Mouse (Mus musculus): ENCODE results near the gene Vps51.
A peak's percentile ranks its signal among the peaks of the same experiment; 100 is the strongest.

Gene Vps51

GRCm38 (mm10) chr19:6079983-6080480 is 3.0 kb upstream of the Vps51 start, which contains the start of gene Tmem262:
Gene Tmem262 (plus strand): TSS chr19:6080033.
- DNase-seq (ENCODE audit: low spot score): no peak

- DNase-seq (ENCODE audit: low spot score): no peak
These were observed 3.1 kb downstream of the Vps51 start for GRCm38 (mm10) chr19:6073889-6074288.

- DNase-seq (ENCODE audit: low spot score): no peak
These were observed 5.8 kb downstream of the Vps51 start for GRCm38 (mm10) chr19:6071261-6071660.

GRCm38 (mm10) chr19:6070571-6071250 is 6.3 kb downstream of the Vps51 start:
- no peak for DNase-seq (ENCODE audit: low spot score)

- DNase-seq (ENCODE audit: low spot score): no peak
These were observed 7.2 kb downstream of the Vps51 start for GRCm38 (mm10) chr19:6069851-6070250.

GRCm38 (mm10) chr19:6068951-6069350 is 8.1 kb downstream of the Vps51 start:
- no peak for DNase-seq (ENCODE audit: low spot score)

- DNase-seq (ENCODE audit: low spot score): peak; percentile 83
These were observed 9.2 kb downstream of the Vps51 start, which contains the start of gene Tm7sf2 for GRCm38 (mm10) chr19:6067724-6068415. Gene Tm7sf2 (minus strand): TSS chr19:6068373.

- DNase-seq (ENCODE audit: low spot score): peak; percentile 78
These were observed 9.9 kb downstream of the Vps51 start for GRCm38 (mm10) chr19:6067011-6067723.

- no peak for DNase-seq (ENCODE audit: low spot score)
These were observed 10.5 kb downstream of the Vps51 start for GRCm38 (mm10) chr19:6066571-6066970.

- no peak for DNase-seq (ENCODE audit: low spot score)
These were observed 13.9 kb downstream of the Vps51 start for GRCm38 (mm10) chr19:6063081-6063480.

- DNase-seq (ENCODE audit: low spot score): no peak
These were observed 14.6 kb downstream of the Vps51 start for GRCm38 (mm10) chr19:6062418-6062817.

GRCm38 (mm10) chr19:6061641-6062302 is 15.3 kb downstream of the Vps51 start:
- peak; percentile 30 for DNase-seq (ENCODE audit: low spot score)

GRCm38 (mm10) chr19:6061021-6061533 is 16.0 kb downstream of the Vps51 start, which contains the start of gene Znhit2:
Gene Znhit2 (plus strand): TSS chr19:6061192.
- peak; percentile 84 for DNase-seq (ENCODE audit: low spot score)

GRCm38 (mm10) chr19:6058966-6059365 is 18.1 kb downstream of the Vps51 start:
- no peak for DNase-seq (ENCODE audit: low spot score)

GRCm38 (mm10) chr19:6058513-6058912 is 18.5 kb downstream of the Vps51 start:
- DNase-seq (ENCODE audit: low spot score): no peak

- peak; percentile 99 for DNase-seq (ENCODE audit: low spot score)
These were observed 19.5 kb downstream of the Vps51 start, which contains the start of the genes Mrpl49 and Fau for GRCm38 (mm10) chr19:6057313-6058096. Gene Mrpl49 (minus strand): TSS chr19:6057785. Gene Fau (plus strand): TSS chr19:6057844.

- no peak for DNase-seq (ENCODE audit: low spot score)
These were observed 20.3 kb downstream of the Vps51 start for GRCm38 (mm10) chr19:6056696-6057095.

GRCm38 (mm10) chr19:6054296-6054695 is 22.7 kb downstream of the Vps51 start:
- no peak for DNase-seq (ENCODE audit: low spot score)

GRCm38 (mm10) chr19:6052516-6052915 is 24.5 kb downstream of the Vps51 start:
- DNase-seq (ENCODE audit: low spot score): no peak

GRCm38 (mm10) chr19:6048681-6049410 is 28.2 kb downstream of the Vps51 start:
- DNase-seq (ENCODE audit: low spot score): no peak
